Mouse (Mus musculus) T-cell, adult 2 months (primary cell): ENCODE results near the gene Aldh5a1.

ENCODE experiments used
- DNase-seq: peaks from one replicate; pipeline ENCODE4 v3.0.0; 2022; ENCODE audit warnings: low spot score

The Aldh5a1 gene

DNA sequence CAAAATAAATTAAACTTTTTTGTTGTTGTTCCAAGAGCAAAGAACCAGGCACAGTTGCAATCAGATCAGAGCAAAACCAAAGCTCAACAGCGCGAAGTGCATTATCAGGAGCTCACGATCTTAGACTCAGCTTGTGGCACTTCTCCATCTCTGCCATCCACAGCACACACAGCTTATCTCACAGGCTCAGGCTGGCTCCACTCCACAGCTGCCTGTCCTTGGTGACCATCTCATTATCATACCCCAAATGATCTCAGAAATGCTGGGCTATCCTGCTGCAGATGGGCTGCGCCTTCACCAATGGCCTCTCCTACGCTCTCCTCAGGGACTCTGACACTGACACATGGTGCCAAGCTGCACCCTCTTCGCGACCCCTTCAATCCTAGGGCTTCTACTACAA lies 4.3 kb downstream of the Aldh5a1 start:
- DNase-seq, result no peak

DNA sequence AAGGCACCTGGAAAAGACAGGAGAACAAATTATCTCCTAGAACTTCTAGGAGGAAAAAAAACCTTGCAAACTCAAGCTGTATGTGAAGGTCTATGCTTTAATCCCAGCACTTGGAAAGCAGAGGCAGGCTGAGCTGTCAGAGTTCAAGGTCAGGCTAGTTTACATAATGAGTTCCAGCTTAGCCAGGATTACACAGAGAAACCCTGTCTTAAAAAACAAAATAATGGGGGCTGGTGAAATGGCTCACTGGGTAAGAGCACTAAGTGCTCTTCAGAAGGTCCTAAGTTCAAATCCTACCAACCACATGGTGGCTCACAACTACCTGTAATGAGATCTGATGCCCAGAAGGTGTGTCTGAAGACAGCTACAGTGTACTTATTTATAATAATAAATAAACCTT lies 6.9 kb downstream of the Aldh5a1 start:
- no peak for DNase-seq

DNA sequence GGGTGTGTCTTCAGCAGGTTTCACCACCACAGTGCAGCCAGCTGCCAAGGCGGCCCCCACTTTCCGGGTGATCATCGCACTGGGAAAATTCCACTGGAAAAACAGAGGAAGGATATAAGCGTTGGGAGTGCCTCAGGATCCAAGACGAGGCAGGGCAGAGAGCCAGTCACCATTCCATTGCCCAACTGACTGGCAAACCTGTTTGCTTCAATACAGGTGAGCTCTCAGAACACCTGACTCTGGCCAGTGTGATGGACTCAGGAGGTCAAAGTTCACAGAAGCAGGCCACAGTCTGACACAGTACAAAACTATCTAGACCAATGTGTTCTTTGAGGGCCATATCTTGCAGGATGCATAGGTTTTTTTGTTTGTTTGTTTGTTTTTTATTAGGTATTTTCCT lies 13.5 kb downstream of the Aldh5a1 start:
- DNase-seq, result no peak

DNA sequence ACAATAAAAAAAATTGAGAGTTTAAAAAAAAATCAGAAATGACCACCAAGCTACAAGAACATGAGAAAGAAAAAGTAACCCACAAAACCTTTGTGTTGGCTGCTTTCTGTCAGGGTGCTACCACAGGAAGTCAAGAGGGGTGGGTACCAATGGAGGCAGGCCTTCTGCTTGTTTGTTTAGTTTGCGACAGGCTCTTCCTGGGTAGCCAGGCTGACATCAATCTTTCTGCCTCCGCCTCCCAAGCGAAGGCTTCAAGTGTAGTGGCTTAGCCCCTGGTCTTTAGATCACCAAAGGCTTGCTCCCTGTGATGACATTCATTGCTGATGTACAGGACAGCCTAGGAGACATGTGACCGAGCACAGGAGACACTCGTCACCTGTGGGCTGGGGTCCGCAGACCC lies 16.2 kb downstream of the Aldh5a1 start:
- DNase-seq, result peak; percentile 82

DNA sequence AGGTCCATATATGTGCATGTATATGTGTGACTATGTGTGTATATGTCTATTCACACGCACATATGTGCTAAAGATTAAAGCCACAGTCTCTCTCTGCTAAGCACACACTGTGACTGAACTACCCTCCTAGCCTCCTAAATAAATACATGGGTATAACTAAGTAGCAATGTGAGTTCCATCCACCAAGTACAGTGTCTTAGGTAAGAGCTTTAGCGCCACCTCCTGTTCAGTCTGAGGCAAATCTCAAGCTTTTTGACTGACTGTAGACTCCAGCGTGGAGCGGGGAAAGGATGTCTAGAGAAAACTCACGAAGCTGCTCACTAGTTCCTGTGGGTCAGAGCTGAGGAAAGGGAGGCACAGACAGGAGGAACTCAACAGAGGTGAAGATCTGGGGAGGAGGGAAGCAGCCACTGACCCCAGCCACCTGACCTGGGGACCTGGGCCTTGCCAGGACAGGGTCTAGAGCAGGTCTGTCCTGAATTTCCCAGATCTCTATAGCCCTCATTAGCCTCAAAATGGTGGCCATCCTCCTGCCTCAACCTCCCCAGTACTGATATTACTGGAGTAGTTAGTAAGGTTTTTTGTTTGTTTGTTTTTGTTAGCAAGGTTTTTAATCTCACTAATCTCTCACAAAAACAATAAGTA lies 17.0 kb downstream of the Aldh5a1 start:
- peak; percentile 73 for DNase-seq

DNA sequence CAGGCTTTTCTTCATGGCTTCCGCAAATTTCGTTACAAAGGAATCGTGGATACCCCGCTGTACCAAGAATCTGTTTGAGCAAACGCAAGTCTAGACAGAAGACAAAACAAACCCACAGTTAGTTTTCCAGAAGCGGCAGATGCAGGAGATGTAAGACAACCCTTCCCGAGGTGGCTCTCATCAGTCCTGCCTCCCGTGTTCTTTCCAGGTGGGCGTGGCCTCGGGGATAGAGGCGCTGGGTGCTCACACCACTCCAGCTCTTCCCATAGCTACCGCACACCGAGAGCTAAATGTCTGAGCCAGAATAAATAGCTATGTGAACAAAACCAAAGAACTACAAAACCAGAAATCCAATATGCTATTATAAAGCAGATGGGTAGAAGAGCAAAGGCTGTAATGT lies 21.6 kb downstream of the Aldh5a1 start:
- DNase-seq, result no peak

DNA sequence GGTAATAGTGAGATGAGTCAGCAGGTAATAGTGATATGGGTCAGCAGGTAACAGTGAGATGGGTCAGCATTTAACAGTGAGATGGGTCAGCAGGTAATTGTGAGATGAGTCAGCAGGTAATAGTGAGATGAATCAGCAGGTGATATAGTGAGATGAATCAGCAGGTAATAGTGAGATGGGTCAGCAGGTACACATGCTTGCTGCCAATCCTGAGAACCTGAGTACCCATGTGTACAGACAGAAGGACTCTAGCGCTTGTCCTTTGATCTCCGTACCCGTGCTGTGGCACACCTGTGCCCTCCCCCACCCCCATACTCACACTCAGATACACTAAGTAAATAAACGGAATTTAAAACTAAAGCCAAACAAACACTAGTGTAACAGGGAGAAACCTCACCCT lies 22.5 kb downstream of the Aldh5a1 start:
- no peak for DNase-seq

DNA sequence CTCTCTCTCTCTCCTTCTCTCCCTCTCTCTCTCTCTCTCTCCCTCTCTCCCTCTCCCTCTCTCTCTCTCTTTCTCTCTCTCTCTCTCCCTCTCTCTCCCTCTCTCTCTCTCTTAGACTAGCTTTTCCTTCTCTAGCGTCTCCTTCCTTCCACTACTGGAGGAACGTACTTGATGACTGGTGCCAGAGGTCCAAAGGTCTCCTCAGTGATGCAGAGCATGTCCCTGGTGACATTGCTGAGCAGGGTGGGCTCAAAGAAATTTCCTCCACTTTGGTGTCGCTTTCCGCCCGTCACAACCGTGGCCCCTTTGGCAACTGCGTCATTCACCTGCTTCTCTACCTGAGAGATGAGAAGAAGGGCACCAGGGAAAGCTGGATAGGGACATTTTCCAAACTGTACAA lies 23.9 kb downstream of the Aldh5a1 start:
- no peak for DNase-seq

DNA sequence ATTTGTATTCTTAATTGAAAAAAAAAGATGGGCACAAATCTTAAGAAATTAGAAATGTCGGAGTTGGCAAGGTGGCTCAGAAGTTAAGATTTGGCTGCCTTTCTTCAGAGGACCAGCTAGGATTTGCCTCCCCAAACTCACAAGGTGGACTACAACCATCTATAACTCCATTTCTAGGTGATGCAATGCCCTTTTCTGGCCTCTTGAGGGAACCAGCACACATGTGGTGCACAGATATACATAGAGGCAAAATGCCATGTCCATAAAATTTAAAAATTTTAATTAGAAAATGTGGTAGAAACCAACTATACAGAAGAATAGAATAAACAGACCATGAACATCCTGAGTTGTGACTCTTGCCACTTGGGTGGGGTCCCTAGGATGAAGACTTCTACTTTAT lies 28.3 kb downstream of the Aldh5a1 start:
- no peak for DNase-seq

DNA sequence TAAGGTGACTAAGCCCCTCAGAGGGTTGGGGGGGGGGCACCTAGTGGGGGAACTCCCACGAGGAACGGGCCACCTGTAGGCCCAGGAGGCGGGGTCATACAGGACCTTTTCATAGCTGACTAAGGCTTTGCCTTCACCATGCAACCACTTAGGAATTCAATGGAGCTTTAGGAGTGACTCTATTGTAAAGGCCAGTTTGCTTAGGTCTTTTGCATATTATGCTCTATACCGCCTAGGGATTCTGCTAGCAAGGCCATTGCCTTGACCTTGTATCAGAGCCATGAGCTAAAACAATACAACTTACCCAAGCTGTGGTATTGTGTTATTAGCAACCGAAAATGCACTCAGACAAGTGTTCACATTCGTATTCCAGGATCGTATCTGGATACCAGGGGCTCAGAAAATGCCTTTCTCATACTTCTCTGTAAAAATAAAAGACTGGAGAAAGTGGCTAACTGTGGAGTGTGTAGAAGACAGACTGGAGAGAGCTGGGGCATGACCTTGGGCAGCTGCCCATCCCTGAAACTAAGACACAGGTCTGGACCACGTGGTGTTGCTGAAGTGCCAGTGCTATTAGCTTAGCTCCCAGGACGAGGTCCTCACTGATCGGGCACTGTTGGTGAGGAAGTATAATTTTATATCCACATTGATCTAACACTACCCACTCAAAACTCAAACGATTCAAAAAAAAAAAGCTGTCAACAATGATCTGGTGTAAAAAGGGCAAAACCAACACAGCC lies 30.5 kb downstream of the Aldh5a1 start:
- no peak for DNase-seq

DNA sequence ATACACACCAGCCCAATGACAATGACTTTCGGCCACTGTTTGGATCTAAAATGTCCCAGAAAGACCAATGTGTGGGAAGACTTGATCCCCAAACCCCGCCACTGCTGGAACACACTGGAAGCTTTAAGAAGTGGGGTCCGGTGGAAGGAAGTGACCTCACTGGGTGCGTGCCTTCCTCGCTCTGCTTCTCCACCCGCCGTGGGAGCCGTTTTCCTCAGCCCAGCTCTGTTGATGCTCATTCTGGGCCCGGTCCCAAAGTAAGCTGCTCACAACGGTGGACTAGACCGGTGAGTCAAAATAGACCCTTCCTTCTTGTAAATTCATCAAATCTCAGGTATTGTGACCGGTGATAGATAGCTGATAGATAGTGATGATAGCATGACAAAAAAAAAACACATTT lies 32.0 kb downstream of the Aldh5a1 start:
- no peak for DNase-seq

DNA sequence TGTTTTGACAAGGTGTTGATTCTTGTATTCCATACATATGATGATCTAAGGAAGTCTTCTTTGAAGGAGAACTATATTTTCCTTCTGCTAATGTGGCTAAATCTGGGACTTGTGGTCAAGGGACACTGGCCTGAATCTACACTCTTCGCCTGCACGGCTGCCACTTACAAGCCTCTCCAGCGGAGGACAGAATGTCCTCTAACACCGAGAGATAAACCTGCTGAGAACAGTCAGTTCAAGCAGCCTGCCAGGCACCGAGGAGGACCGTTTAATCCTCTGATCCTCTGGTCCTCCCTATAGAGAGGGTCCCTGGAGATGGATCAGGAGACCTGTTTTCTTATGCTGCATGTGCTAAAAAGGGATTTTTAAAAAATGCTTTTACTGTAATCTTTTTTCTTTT lies 34.0 kb downstream of the Aldh5a1 start:
- no peak for DNase-seq

DNA sequence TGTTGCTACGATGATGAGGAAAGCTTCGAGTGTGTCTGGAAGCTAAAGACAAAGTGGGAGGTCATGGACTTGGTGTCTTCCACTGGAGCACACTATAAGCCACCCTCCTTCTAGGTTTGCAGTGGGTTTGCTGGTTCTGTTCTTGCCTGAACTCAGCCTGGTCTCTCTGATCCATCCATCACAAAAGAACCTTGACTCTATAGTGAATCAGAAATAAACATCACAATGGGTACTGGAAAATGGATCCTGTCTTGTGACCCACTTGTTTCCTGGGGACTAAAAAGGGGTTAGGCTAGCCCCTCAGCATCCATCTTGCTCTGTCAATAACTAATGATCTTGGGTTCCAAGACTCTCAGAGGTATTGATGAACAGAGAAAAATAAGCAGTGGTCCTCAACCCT lies 35.5 kb downstream of the Aldh5a1 start:
- DNase-seq, result no peak

DNA sequence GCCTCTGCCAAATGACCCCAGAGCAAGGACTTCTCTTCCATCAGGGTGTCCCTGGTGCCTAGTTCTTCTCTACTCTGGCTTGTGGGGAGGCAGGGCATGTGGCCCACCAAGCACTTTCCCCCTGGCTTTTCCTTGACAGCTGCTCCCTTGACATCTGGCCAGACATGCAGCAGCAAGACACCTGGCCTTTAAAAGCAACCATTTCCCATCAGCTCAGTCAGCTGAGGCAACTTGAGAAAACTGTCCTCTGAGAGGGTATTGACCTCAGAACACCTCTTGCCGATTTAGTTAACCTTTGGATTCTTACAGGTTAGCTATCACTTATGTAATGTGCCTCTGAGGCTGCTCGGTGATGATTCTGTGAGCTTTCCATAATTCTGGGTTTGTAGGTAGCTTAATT lies 43.6 kb downstream of the Aldh5a1 start:
- DNase-seq, result no peak

DNA sequence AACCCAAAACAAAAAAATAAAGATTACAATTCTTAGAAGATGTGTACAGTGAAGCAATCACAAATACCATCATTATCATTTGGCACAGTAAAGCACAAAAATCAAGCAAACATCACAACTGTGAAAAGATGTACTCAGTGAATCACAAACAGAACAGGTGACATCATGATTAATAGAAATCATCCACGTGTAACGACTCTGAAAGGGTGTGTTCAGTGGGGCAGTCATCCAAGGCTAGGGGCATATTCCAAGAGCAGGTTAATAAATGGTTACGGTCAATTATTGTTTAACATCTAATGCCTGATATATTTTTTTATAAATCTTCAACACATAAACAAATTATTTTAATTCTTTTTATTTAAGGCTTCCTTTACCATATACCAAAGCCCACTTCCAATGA lies 44.9 kb downstream of the Aldh5a1 start:
- DNase-seq, result no peak

DNA sequence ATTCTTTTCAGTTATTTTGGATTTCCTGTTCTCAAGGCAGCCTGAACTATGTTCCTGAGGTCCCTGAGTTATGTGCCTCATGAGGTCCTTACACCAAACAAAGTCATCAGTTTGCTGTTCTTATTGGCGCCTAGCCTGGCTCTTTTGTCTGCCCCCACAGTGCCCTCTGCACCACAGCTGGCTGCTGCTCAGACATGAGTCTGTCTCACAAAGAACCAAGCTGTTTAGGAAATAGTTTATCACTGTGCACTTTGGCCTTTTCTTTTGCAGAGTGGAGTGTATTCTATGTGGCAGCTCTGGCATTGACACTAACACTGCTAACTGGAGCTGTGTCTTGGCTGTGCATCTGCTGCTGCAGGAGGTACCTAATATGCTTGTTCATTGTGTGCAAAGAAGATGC lies 47.9 kb downstream of the Aldh5a1 start:
- no peak for DNase-seq

DNA sequence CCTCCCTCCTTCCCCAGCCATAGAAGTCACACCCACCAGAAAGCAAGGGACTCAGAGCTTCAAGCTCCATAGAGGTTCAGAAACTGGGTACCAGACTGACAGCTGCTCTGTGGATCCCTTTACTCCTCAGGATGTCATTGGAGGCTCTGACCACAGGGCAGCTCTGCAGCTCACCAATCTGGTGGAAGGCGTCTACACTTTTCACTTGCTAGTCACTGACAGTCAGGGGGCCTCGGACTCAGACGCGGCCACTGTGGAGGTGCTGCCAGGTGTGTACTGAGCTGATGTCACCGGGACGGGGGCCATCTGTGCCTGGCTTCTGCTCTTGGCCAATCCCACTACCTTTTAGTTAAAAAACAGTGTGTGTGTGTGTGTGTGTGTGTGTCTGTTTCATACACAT lies 55.0 kb downstream of the Aldh5a1 start:
- DNase-seq, result peak; percentile 11

DNA sequence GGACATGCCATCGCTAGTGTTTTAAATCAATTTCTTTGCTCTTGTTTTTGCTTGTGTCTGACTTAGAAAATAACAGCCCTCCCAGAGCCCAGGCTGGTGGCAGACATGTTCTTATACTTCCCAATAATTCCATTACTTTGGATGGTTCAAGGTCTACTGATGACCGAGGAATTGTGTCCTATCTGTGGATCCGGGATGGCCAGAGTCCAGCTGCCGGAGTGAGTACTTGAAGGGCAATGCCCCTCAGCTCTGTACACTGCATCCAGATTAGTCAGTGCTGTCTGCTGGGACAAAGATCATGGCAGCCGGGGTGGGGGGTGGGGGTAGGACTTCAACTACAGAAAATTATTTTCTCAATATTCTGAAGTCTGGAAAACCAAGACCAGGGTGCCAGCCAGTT lies 56.8 kb downstream of the Aldh5a1 start:
- DNase-seq, result no peak

DNA sequence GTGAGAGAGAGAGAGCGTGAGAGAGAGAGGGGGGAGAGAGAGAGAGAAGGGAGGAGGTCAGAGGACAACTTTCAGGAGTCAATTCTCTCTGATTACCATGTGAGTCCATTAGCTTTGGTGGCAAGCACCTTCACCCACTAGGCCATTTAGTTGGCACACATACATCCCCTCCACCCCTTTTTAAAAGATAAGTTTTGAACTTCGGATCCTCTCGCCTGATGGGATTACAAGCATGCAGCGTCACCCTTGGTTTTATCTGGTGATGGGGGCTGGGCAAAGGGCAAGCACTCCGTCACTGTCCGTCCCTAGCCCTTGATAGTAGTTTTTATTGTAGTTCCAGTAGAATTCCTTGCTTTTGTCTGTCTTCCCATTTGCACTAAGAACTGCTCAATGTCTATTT lies 57.3 kb downstream of the Aldh5a1 start:
- no peak for DNase-seq

DNA sequence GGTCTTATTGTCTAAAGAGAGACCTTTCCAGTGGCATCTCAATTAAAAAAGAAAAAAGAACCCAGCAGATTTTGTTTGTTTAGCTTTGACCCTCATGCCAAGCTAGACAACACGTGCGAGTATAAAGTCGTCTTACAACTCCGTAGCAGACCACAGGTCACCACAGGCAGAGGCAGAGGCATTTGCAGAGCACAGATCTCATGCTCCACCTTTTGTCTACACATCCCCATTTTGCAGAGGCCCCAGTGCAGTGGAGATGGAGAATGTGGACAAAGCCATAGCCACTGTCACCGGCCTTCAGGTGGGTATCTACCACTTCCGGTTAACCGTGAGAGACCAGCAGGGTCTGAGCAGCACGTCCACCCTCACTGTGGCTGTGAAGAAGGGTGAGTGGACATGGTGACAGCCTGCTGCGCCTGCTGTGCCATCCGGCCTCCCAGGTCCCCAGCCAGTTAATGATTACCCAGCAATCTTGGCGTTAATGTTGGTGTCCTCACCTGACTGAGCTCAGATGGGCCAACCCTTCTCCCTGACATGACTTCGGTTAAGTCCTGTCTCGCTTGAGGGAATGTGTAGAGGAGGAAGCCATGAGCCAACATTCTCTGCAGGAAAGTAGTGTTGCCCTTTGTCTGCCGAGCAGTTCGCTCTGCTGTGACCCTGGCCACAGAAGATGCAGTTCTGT lies 58.0 kb downstream of the Aldh5a1 start:
- DNase-seq, result no peak

DNA sequence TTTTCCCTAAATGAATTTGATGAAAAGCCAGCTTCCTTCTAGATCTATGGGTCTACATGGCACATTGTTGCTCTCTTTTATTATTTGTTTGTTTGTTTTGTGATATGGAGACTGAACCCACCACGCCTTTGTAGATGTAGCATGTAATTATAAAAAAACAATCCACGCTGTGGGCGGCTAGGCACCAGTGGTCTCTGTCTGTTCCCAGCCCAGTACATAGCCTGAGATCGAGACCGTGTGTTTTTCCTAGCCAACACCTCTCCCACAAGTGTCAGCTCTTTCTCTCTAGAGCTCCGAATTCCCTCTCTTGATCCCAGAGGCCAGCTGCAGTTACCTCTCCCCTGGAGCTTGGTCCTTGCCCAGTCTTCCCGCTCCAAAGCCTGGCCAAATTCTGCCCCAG lies 69.2 kb downstream of the Aldh5a1 start:
- no peak for DNase-seq

DNA sequence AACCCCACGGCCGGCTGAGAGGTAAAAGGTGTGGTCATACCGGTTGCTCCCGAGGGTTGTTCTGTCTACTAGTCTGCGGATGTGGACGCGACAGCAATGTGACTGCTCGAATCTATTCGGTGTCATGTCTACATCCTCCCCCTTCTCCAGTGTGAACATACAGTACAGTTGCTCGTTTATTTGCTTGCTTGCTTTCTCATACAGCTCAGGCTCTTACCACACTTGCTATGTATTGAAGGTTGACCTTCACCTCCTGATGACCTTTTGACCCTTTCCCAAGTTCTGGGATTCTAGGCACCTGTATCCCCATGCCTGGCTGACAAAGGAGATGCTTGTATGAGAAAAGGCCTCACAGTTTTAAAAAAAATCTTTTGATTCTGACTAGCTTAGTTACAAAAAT lies 69.7 kb downstream of the Aldh5a1 start:
- DNase-seq, result no peak
